Mouse (Mus musculus) fat pad, adult 2 months (tissue): ENCODE measurements at regions not wholly inside any gene's neighbourhood (a gene's known extent, or its start where the extent isn't known, plus 50 kb on each side); places are given as distances from the start of the nearest gene placed in this dataset.

ENCODE experiments used
- DNase-seq: peaks from one replicate; pipeline ENCODE4 v3.0.0-alpha.2; 2011; ENCODE audit warnings: low read depth, low spot score; ENCODE audit errors: extremely low read depth

GRCm38 (mm10) chr9:69664201-69664600 is 96.5 kb downstream of the Foxb1 start:
- no peak for DNase-seq

GRCm38 (mm10) chr9:69662394-69662793 is 98.3 kb downstream of the Foxb1 start:
- DNase-seq, result no peak

- DNase-seq, result no peak
These were observed 102.5 kb downstream of the Foxb1 start for GRCm38 (mm10) chr9:69658276-69658675.

- DNase-seq, result no peak
These were observed 104.7 kb downstream of the Foxb1 start for GRCm38 (mm10) chr9:69656053-69656452.

GRCm38 (mm10) chr9:69652106-69652505 is 108.6 kb downstream of the Foxb1 start:
- no peak for DNase-seq

GRCm38 (mm10) chr9:69651608-69652007 is 109.1 kb downstream of the Foxb1 start:
- DNase-seq, result no peak

- no peak for DNase-seq
These were observed 118.1 kb downstream of the Foxb1 start for GRCm38 (mm10) chr9:69642591-69642990.

GRCm38 (mm10) chr9:69623312-69623711 is 137.4 kb downstream of the Foxb1 start:
- DNase-seq, result peak; percentile 1

GRCm38 (mm10) chr9:69621006-69621405 is 139.7 kb downstream of the Foxb1 start:
- no peak for DNase-seq

GRCm38 (mm10) chr9:69617328-69617727 is 143.4 kb downstream of the Foxb1 start:
- DNase-seq, result no peak

- no peak for DNase-seq
These were observed 144.1 kb downstream of the Anxa2 start for GRCm38 (mm10) chr9:69597472-69597871.

- no peak for DNase-seq
These were observed 139.1 kb downstream of the Anxa2 start for GRCm38 (mm10) chr9:69592329-69593062.

GRCm38 (mm10) chr9:69588846-69589245 is 135.4 kb downstream of the Anxa2 start:
- DNase-seq, result no peak

- DNase-seq, result no peak
These were observed 133.7 kb downstream of the Anxa2 start for GRCm38 (mm10) chr9:69587096-69587495.

- DNase-seq, result no peak
These were observed 127.8 kb downstream of the Anxa2 start for GRCm38 (mm10) chr9:69581236-69581635.

GRCm38 (mm10) chr9:69577661-69578405 is 124.4 kb downstream of the Anxa2 start:
- DNase-seq, result no peak

GRCm38 (mm10) chr9:69575386-69575785 is 122.0 kb downstream of the Anxa2 start:
- no peak for DNase-seq

- DNase-seq, result no peak
These were observed 115.3 kb downstream of the Anxa2 start for GRCm38 (mm10) chr9:69568631-69569230.

- no peak for DNase-seq
These were observed 114.8 kb downstream of the Anxa2 start for GRCm38 (mm10) chr9:69568222-69568621.

- no peak for DNase-seq
These were observed 113.6 kb downstream of the Anxa2 start for GRCm38 (mm10) chr9:69566996-69567395.

GRCm38 (mm10) chr9:69543241-69543640 is 89.8 kb downstream of the Anxa2 start:
- DNase-seq, result no peak
